Mouse (Mus musculus) cortical plate, adult 2 months (tissue): ENCODE data around the gene Tmpo.

Experiments
- CTCF ChIP-seq: fragments of 200-500 bp; IDR thresholded peaks from 2 replicates; pipeline ENCODE4 v1.5.1; 2011; ENCODE audit warnings: mild to moderate bottlenecking, control low read depth, low read length; ENCODE audit not compliant: insufficient read depth; ENCODE audit errors: extremely low read depth
- POLR2A ChIP-seq: fragments of 200-500 bp; IDR thresholded peaks from 2 replicates; pipeline ENCODE4 v1.6.1; 2011; ENCODE audit warnings: mild to moderate bottlenecking, low read length, control low read depth; ENCODE audit not compliant: insufficient read depth; ENCODE audit errors: extremely low read depth

GRCm38 (mm10) chr10:91123828-91124822 is 57.0 kb downstream of the Tmpo start, which contains the start of gene Slc25a3:
- no peak for TF ChIP-seq CTCF
- peak; percentile 99 for TF ChIP-seq POLR2A
